Comparison of ENCODE assay signal across 8 mouse cellular contexts in genomic region chr2:154465914-154466335, GRCm38 (mm10). TPM values are rescaled to one million over a fixed set of nuclear protein-coding genes. Genes with fewer than 3 reads are reported as not detected.
DNase-seq lines count a peak whose midpoint lies in the region; ATAC-seq lines count a peak whose summit lies in the region.
"Had no signal": no experiment of that assay in that cellular context is flagged by ENCODE, and none has a peak within 500 bp of the region (broad histone marks: within the 10 kb centered on the region; RNA-seq: fewer than 3 reads in every experiment).

No protein-coding gene starts in this region.

- peak; percentile 59; the same call in 1 of the 2 replicates for ATAC-seq in hindbrain, embryonic 14.5 days (ENCODE audit: low FRiP score)
- peak; percentile 76 for ATAC-seq in neural tube, embryonic 13.5 days (ENCODE audit: low read depth)
- no peak for ATAC-seq in granulocyte monocyte progenitor cell, adult 5-6 weeks (replicated peaks; ENCODE audit: poor library complexity, severe bottlenecking)

- 0 out of 2 replicates have a peak overlapping the region, but pooled peaks have one; percentile 47 for H3K27ac ChIP-seq in hindbrain, embryonic 14.5 days
- peak overlapping the region; percentile 52; the same call in 1 of the 2 replicates for H3K27ac ChIP-seq in neural tube, embryonic 13.5 days (replicated peaks)

- WGBS in hindbrain, embryonic 14.5 days: 21% methylated on average over 1 of the region's 1 CpGs
- 25% methylated on average over 1 of the region's 1 CpGs for WGBS in neural tube, embryonic 13.5 days

- H3K27me3 ChIP-seq in hindbrain, embryonic 14.5 days (ENCODE audit: control insufficient read depth, insufficient read depth, low read length): no peaks in the 10 kb centered on the region
- no peaks in the 10 kb centered on the region for H3K27me3 ChIP-seq in neural tube, embryonic 13.5 days

- peaks cover 10% of the 10 kb centered on the region for H3K4me1 ChIP-seq in hindbrain, embryonic 14.5 days (replicated peaks; ENCODE audit: control insufficient read depth, insufficient read depth, low read length)
- peaks cover 37% of the 10 kb centered on the region for H3K4me1 ChIP-seq in neural tube, embryonic 13.5 days (replicated peaks)

- H3K4me2 ChIP-seq in hindbrain, embryonic 14.5 days (replicated peaks): no peak overlapping the region
- H3K4me2 ChIP-seq in neural tube, embryonic 13.5 days: no peak overlapping the region

- H3K36me3 ChIP-seq in hindbrain, embryonic 14.5 days (replicated peaks; ENCODE audit: control insufficient read depth, insufficient read depth): no peaks in the 10 kb centered on the region
- H3K36me3 ChIP-seq in neural tube, embryonic 13.5 days: no peaks in the 10 kb centered on the region

- H3K9me3 ChIP-seq in hindbrain, embryonic 14.5 days (ENCODE audit: control insufficient read depth, low read length): no peaks in the 10 kb centered on the region
- no peaks in the 10 kb centered on the region for H3K9me3 ChIP-seq in neural tube, embryonic 13.5 days

- peak; percentile 85 for DNase-seq in ES-CJ7 (ENCODE audit: low read depth, low spot score)
- peak; percentile 33 for DNase-seq in embryo, embryonic 9.5 days (ENCODE audit: extremely low spot score)
- DNase-seq in hindbrain, embryonic 14.5 days (ENCODE audit: low spot score): no peak
- no peak for DNase-seq in layer of hippocampus, adult 18-20 months (ENCODE audit: low spot score in 2 of 2)
- DNase-seq in lung, postnatal 10 days: no peak
- DNase-seq: lung, adult 18-20 months had no signal

- no peak overlapping the region for H3K9ac ChIP-seq in hindbrain, embryonic 14.5 days
- no peak overlapping the region for H3K9ac ChIP-seq in neural tube, embryonic 13.5 days

- H3K4me3 ChIP-seq in hindbrain, embryonic 14.5 days (replicated peaks; ENCODE audit: low read length): no peak overlapping the region
- no peak overlapping the region for H3K4me3 ChIP-seq in neural tube, embryonic 13.5 days

RNA-seq across cellular contexts. Expression of gene Cbfa2t2, which starts 29.6 kb away (rescaled TPM):
- 44.6 and 48.0 TPM in 2 replicates for polyA plus RNA-seq in hindbrain, embryonic 14.5 days (2014; fragmentation: Nextera tagmentation; extraction: Ambion mirVana)
- 49.4 and 50.8 TPM in 2 replicates for polyA plus RNA-seq in neural tube, embryonic 13.5 days (2015; fragmentation: Nextera tagmentation; extraction: Ambion mirVana)
- total RNA-seq in granulocyte monocyte progenitor cell, adult 5-6 weeks (2014; fragmentation: Nextera tagmentation): 13.3 and 14.7 TPM in 2 replicates
- total RNA-seq in granulocyte monocyte progenitor cell, adult 5-6 weeks (2017): 12.1 and 13.0 TPM in 2 replicates
- 10 to 100 TPM; 47.9 to 48.9 TPM for total RNA-seq in layer of hippocampus, adult 18-20 months (2021)

RNA-seq across cellular contexts. Expression of gene Snta1, which starts 58.0 kb away (rescaled TPM):
- 7.0 and 7.1 TPM in 2 replicates for polyA plus RNA-seq in hindbrain, embryonic 14.5 days (2014; fragmentation: Nextera tagmentation; extraction: Ambion mirVana)
- polyA plus RNA-seq in neural tube, embryonic 13.5 days (2015; fragmentation: Nextera tagmentation; extraction: Ambion mirVana): 6.6 and 7.7 TPM in 2 replicates
- 0.56 TPM in 1 of 2 replicates, not detected in the other for total RNA-seq in granulocyte monocyte progenitor cell, adult 5-6 weeks (2014; fragmentation: Nextera tagmentation)
- total RNA-seq in granulocyte monocyte progenitor cell, adult 5-6 weeks (2017): 0.04 TPM in 1 of 2 replicates, not detected in the other
- 10 to 100 TPM; 45.3 to 47.7 TPM for total RNA-seq in layer of hippocampus, adult 18-20 months (2021)

Comparison
In these comparisons a context has a peak if more than half of its experiments do, and no peak if none do; other contexts are left out.
1. DNase-seq: peak in ES-CJ7 (single experiment) and embryo, embryonic 9.5 days (single experiment); none in hindbrain, embryonic 14.5 days (single experiment), layer of hippocampus, adult 18-20 months (0 of 2) and lung, postnatal 10 days (single experiment).
2. RNA of gene Snta1, which starts 58.0 kb away (total RNA-seq): 45.3 to 47.7 TPM in layer of hippocampus, adult 18-20 months; 0.04 to 0.56 TPM in granulocyte monocyte progenitor cell, adult 5-6 weeks; every median in the first group is over 10 times any median in the second.